Mouse (Mus musculus) frontal cortex, postnatal 14 days (tissue): ENCODE data around the gene Adgb.
"Not testable (repeated sequence)": the region's sequence is repeated elsewhere in the genome, so short reads cannot be mapped to it uniquely, and the experiment has no call there.

Source experiments
- DNase-seq, 2 experiments: peaks; one replicate each; pipeline ENCODE4 v3.0.0; 2022; ENCODE audit warnings: low spot score in 2 of 2

Adgb gene

DNA sequence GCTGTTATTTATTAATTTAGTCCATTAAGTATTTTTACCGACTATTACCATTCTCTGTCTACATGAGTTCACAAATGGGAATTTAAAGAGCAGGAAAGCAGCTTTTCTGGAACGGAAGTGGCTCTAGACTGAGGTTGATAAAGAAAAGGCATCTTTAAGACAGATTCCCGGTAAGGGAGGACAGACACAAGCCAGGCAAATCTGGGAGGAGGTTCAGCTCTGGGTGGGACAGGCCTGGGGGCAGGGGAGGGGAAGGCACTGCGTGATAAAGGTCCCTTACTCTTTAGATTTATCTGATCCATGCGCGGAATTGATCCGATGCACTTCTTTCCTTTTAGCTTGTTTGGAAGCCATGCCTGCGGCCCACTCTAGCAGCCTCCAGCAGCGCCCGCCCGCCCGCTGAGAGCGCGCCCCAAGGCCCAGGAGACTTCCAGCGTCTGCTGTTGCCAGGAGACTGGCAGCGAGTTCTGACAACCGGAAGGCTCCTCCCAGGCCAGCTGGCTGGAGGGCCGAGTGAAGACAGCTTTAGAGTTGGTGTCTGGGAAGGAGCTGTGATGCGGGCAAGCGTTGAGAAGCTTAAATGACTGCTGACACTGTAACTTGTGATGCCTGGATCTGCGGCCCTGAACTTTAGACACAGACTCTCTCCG lies at the start of gene Adgb:
Adgb (minus strand) TSS at position 366 of the 650 bp plus-strand sequence.
- DNase-seq, result peak; percentile 40 to 59

DNA sequence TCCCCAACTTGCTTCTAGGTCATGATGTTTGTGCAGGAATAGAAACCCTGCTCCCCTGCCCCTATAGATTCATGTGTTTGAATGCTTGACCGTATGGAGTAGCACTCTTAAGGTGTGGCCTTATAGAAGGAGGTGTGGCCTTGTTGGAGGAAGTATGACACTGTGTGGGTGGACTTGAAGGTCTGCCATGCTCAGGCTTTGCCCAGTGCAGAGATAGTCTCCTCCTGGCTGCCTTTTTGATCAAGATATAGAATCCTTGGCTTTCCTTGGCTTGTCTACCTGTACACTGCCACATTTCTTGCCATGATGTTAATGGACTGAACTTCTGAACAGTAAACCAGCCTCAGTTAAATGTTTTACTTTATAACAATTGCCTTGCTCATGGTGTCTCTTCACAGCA lies 8.0 kb upstream of the Adgb start:
- DNase-seq, result no peak

DNA sequence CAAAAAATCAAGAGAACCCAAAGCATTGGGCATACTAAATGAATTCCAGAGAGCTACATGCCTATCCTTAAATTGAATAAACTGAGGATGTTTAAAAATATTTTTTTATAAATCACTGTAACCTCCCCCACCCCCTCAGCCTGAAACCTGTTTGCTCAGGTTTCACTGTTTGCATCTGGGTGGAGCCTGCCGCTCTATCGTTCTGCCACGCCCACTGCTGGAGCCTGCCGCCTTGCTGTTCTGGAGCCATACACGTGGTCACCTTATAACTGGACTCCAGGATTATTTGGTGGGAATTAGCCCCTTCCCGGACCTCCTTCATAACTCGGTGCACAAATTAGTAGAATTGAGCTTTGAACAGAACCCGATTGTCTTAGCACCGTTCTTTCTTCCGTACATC lies 5.3 kb upstream of the Adgb start:
- not testable (repeated sequence) for DNase-seq

DNA sequence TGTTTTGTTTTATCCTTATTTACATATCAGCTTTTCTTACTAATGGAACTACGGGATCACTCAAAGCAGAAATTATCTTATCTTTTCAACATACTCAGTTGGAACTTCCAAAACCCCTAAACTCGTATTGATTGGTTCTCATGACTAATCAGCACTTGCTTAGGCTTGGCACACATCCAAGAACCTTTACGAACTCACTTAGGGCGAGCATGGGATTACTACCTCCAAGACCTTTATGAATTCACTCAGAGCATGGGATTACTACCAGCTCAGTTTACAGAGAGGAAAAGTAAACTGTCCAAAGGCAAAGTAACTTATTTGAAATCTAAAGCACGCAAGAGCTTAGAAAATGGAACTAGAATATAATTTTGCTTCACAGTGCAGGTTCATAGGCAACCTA lies 4.8 kb upstream of the Adgb start:
- DNase-seq, result no peak

DNA sequence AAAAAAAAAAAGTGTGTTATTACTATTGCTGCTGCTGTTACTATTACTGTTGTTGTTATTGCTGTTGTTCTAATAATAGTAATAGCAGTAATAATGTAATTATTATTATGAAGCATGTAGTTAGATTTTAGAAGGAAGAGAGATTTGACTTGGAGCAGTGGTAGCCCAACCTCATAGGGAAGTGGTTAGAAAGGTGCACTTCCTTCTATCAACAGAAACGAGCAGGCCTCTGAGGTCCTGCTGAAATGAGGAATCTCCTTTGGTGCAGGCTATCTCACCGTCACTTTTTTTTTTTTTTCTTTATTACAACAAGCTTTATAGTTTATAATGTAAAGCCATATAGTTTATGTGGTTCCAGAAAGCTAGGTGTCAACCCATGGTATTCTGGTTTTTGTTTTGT lies 4.4 kb upstream of the Adgb start:
- no peak for DNase-seq

DNA sequence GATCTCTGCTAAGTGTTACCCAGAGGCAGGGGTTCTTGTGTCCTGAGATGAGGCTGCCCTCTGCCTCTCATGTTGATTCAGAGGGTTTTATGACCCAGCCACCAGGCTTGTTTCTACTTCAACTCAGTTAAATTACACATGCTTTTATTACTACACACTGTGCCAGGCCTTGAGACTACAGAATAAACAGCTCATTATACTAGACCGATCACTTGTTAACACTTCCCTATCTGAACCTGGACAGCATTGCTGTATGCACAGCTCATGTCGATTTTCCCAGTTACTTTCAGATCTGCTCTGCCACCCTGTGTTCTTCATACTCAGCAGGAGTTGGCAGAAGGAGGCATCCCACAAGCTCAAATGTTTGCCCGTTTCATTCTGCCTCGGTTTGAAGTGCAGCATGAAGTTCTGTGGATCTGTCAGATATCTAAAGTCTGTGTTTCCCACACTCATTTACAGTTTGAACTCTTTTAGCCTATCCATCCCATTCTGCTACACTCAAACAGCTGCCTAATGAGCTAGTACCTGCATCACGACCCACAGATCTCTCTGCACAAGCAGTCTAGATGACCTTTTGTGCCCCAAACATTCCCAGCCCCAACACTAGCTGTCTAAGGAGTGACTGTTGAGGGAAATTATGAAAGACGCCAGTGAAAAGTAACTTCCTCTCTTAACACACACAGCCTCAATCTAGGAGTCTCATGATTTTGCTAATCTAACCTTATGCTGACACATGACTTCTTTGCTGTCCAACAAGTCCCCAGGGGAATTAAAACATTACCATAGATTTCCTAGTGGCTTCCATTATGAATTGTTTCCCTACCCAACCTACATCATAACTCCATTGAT lies 3.2 kb downstream of the Adgb start:
- no peak for DNase-seq

DNA sequence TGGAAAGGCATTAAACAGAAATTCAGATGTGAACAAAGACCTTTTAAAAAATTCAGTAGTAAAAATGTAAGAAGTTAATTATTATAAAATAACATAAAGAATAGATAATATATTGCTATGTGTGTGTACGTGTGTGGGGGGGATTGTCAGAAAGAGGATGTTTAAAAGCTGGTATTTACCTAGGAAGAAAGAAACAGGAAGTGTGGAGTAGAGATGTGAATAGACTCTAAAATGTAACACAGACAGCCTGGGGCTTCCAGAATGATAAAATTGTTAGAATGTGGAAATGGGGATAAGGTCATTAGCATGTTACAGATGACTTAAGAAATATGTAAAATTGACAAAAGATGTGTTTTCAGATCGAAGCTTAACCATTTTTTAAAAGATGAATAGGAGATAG lies 12.0 kb downstream of the Adgb start:
- DNase-seq, result no peak

DNA sequence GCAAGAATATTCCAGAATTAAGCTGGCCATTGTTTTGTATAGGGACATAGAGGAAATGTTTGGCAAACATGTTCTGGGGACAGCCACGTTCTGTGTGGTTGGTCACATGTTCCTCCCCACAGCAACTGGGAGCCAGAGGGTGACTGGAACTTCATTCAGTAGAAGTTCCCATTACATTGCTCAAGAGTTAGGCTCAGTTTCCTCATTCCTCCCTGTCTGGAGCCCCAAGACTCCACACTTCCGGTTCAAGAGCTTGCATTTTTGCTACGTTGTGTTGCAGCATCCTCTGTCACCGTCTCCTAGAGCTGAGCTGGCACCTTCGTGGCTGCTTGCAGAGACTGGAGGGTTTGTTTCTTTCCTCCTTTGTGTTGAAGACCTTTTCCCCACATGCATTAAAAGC lies 15.1 kb downstream of the Adgb start:
- no peak for DNase-seq

DNA sequence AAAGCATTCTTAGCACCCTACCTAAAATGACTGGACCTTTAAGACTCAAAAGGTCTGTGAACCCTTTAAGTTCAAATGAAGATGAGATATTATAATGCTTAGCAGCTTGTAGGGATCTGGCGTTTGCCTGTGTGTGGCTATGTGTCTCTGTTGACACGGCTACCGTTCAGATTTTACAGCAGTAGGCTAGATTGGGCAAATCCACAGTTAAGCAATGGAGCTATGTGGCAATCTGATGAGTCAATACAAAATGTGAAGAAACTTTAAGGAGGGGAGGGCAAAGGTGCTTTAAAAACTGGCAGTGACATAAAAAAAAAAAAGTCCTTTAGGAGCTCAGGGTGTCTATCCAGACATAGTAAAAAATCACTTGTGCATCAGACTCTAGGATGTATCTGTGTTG lies 23.1 kb downstream of the Adgb start:
- DNase-seq, result no peak

DNA sequence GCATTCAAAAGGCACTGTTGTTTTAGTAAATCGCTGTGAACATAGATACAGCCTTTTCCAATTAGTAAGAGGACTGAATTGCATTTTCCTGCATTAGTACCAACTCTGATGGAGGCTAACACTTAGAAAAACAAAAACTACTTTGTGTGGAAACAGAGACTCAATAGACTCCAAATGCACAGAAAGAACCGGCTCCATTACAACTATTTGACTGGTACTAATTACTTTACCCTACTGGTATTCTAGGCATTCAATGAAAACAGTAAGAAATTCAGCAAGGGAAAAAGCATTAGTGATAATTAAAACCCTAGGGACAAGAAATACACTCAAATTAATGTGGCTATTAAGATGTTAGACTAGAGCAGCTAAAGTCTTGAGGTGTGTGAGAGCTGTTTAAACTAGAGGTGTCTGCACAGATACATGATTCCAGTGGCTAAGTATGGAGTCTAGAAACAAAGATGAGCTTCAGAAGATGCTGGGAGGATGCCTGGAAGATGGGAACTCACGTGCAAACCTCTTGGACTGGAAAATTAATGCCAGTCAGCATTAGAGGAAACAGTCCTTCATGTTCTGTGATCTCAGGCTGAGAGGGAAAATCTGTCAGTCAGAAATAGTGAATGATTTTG lies 27.2 kb downstream of the Adgb start:
- no peak for DNase-seq

DNA sequence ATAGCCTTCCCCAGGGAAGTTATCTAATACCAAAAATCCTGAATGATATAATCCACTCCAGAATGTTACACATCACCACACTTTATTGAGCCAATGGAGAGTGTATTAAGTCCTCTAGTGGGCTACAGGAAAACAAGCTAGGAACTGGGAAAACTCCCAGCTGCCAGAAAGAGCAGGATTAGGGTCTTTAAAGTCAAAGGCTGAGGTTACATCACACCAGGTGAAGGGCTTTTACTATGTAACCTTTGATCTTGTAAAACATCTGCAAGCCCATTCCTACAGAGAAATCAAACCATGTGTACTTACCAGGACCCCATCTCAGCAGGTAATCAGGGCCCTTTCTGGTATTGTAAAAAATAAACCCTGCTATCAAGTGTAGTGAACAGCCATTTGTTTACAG lies 28.6 kb downstream of the Adgb start:
- no peak for DNase-seq

DNA sequence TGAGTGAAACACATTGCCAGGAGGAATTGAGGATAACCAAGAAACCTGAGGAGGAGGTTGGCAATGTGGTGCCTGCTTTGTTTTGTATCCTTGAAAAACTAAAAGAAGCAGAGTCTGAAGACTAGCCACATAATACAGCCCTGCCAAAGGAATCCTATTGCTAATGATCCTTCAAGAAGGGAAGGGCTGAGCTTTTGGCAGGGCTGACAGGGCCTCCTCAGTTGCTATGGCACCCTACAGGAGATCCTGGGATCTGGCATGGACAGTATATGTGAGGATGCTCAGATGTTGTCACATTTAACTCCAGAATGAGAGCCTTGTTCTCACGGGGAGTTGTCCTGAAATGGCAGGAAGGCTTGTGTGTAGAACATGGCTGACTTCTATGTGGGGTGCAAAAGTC lies 37.1 kb downstream of the Adgb start:
- DNase-seq, result no peak

DNA sequence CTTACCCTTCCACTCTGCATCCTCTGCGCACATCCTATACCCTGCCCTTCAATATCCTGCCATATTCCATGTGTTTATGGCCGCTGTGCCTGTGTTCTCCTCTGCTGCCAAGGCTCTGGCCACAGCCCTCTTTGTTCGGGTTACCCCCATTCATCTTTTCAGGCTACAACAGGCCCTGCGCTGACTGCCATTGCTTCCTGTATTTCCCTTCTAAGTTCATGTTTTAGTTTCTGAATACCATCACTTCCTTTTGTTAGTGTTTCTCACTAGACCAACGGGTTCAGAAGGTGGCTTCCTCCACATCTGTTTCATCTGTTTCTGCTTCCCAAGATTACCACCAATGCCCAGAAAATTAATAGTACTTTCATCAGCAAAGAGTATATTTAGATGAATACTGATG lies 42.5 kb downstream of the Adgb start:
- no peak for DNase-seq

DNA sequence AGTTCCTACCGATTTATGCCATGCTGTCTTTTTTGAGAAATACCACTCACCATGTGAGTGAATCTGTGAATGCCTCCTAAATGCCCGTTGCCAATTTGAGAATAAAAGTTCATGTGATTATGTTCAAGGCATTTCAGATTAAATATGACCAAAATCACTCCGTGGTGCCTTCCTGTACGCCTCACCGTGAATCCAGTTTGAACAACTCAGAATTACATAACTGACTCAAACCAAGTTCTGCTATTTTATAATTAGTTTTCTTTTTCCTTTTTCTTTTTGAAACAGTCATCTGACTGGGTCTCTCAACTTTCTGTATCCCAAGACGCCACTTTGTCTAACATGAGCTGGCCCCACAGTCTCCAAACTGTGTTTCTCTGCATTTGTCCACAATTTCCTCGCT lies 43.1 kb downstream of the Adgb start:
- DNase-seq, result no peak

DNA sequence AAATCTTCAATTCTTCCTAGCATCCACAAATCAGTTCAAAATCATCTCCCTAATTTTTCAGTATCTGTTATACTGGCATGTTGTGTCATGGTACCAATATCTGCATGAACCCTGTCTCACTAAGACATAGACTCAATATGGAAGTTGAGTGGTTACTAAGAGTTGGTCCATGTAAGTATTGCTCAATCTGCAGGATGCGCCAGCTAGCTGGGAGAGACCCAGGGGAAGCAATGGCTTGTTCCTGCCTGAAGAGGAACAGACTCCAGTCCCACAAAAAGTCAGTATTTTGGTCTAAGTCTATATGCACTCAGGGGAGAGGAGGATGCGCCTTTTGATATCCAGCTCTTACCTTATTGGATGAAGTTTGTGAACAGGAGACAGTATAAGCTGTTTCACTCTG lies 47.7 kb downstream of the Adgb start:
- DNase-seq, result no peak

DNA sequence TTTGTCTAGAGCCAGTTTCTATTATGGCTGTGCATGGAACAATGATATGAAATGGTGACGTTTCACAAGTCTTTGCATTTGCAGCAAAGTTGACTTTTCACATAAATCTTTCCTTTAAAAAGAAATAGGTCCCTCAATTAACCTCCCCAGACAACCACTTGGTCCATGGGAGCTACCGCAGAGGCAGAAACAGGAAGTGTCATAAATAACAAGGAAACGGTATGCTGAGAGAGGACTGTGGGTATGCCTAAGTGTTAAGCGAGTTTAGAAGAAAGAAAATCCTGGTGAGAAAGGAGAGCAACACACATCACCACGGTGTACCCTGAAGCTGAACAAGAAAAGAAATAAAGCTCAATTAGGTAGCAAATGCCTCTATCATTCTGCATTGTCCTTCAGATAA lies 61.1 kb downstream of the Adgb start:
- DNase-seq, result no peak

DNA sequence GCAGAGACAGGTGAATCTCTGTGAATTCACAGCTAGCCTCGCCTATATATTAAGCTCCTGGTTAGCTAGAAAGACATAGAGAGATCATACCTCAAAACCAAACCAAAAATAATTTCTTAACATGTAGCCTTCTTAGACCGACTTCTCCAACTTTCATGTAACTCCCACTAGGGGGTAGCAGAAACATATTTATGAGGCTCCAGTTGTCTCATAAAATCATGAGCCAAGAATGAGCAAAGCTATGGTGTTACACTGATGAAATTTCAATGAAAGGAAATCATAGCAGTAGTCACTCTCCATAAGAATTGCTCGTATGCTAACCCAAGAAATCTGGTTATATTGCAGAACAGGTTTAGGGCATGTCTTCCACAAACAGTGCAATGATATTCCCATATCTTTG lies 64.0 kb downstream of the Adgb start:
- no peak for DNase-seq

DNA sequence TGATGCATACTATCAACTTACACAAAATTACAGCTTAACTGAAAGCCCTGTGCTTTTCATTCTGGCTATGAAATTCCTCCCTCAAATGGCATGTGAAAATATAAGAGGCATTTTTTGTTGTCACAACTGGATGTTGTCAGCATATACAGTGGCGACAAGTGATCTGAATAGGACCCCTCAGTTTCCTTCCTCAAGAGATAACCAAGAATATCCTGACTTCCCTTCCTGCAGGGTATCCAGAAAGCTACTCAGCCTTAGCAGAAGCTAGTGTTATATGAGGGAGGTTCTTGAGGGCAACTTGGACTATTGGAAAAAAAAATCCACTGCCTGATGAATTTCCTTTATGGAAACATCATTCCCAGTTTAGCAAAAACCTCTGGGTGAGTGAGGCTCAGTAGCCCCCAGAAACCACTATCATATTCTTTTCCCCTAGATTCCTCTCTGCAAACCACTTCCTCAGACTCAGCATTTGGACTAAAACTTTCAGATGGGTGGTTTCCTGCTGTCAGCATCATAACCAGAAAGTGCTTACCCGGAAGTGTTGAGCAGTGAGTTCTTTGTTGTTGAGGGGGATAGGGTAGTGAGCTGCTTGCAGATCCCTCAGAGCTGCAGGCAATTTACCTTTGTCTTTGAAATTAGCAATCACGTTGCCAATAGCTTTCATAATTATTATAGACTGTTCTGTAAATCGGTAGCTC lies 76.2 kb downstream of the Adgb start:
- DNase-seq, result no peak

DNA sequence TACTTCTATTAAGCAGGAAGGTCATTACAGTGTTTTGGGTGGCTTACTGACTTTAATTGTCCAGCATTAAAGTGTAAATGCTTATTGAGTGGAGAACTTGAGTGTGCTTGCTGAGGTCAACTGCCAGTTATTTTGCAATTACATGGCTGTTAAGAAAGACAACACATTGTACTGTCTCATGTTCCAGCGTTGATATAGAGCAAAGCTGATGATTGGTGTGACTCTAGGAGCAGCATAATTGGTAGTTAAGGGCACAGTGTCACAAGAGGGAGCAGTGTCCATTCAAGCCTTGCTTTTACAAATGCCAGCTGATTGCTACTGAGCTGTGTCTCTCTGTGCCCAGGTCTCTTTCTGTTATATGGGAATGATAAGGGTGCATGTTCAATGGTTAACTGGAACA lies 97.5 kb downstream of the Adgb start:
- no peak for DNase-seq

DNA sequence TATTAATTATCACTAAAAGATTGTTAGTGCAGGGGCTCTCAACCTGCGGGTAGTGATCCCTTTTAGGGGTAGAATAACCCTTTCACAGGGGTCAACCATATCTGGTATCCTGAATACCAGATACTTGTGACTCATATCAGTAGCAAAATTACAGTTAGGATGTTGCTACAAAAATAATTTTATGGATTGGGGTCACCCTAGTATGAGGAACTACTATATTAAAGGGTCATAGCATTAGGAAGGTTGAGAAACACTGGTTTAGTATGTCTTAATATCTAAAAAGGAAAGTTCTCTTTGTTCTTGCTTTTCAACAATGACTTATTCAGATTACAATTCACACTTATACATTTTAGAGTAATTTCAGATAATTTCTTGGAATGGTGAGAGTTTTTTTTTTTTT lies 108.1 kb downstream of the Adgb start:
- no peak for DNase-seq

DNA sequence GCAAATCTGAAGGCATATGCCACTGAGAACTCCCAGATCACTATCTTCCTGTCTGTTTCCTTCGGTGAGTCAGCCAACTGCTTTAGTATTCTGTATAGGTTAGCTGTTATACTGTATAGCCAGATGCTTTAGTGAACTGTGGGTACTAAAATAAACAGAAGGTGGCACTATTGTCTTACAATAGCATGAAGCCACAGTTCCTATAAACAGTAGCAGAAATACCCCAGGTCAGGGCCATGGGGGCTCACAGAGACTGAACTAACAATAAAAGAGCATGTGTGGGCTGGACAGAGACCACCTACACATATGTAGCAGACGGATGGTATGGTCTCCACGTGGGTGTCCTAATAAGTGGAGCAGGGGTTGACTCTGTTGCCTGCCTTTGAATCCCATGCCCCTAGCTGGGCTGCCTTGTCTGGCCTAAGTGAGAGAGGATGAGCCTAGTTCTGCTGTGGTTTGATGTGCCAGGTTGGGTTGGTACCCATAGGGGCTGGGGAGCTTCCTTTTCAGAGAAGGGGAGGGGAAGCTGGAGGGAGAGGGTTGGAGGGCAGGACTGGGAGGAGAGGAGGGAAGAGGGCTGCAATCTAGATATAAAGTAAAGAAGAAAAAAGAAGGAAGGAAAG lies 116.4 kb downstream of the Adgb start:
- no peak for DNase-seq

DNA sequence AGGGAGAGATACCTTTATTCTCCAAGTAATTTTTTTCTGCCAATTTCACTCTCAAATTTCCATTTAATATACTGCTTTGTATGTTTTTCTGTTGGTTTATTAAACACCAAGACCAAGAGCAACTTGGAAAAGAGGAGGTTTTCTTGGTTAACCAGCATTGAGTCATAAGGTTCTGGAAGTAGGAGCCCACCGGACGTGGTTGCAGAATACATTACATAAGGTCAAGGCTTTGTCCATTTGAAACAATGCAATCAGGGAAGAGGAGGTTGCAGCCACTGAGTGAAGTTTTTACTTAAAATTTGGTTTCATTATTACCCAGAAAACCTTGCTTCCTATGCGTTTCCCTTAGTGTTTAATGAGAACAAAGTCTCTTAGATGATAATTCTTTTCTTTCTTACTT lies 119.9 kb downstream of the Adgb start:
- no peak for DNase-seq
